Mouse (Mus musculus) MEL (cell line): ENCODE data around the gene Aym1. TPM values are rescaled to one million over a fixed set of nuclear protein-coding genes. Genes with fewer than 3 reads are reported as not detected.

Source experiments
- DNase-seq: peaks from one replicate; pipeline ENCODE4 v3.0.0; 2011; ENCODE audit warnings: low read depth, low spot score
- H3K27ac ChIP-seq: 2 replicates; pipeline ENCODE4 v1.5.1; 2012; ENCODE audit warnings: low read depth, mild to moderate bottlenecking, control low read depth, low read length, moderate library complexity; ENCODE audit not compliant: control insufficient read depth
- H3K27me3 ChIP-seq, 2 experiments: fragments of 150-350 bp in 1 of 2; sonication (generic) in 1 of 2; 2 replicates each; pipeline ENCODE4 v1.6.1; 2012; ENCODE audit warnings: low read length in 2 of 2, mild to moderate bottlenecking in 2 of 2, improper control_type of control experiment in 1 of 2, moderate library complexity in 1 of 2; ENCODE audit not compliant: insufficient read depth in 2 of 2, control insufficient read depth in 1 of 2
- H3K36me3 ChIP-seq, 2 experiments: 2 replicates each; pipeline ENCODE4 v1.6.1; 2012 to 2014; ENCODE audit warnings: low read length in 2 of 2, improper control_type of control experiment in 1 of 2, inconsistent platforms in 1 of 2, mild to moderate bottlenecking in 1 of 2; ENCODE audit not compliant: insufficient read depth in 2 of 2, control insufficient read depth in 1 of 2
- H3K4me1 ChIP-seq, 2 experiments: fragments of 150-350 bp in 1 of 2; sonication (generic) in 1 of 2; 2 replicates each; pipeline ENCODE4 v1.6.1; 2012; ENCODE audit warnings: low read length in 2 of 2, improper control_type of control experiment in 1 of 2, mild to moderate bottlenecking in 1 of 2; ENCODE audit not compliant: insufficient read depth in 2 of 2, control insufficient read depth in 1 of 2
- H3K4me3 ChIP-seq, 2 experiments: fragments of 150-350 bp in 1 of 2; sonication (generic) in 1 of 2; 2 replicates each; pipeline ENCODE4 v1.5.1; 2012; ENCODE audit warnings: low read depth in 2 of 2, low read length in 2 of 2, mild to moderate bottlenecking in 2 of 2, moderate library complexity in 2 of 2, control low read depth in 1 of 2, improper control_type of control experiment in 1 of 2; ENCODE audit not compliant: control insufficient read depth in 1 of 2, insufficient read depth in 1 of 2
- H3K79me2 ChIP-seq: 2 replicates; pipeline ENCODE4 v1.6.1; 2012; ENCODE audit warnings: mild to moderate bottlenecking, low read length, moderate library complexity; ENCODE audit not compliant: control insufficient read depth, poor library complexity, insufficient read depth
- H3K9ac ChIP-seq: 2 replicates; pipeline ENCODE4 v1.6.1; 2012; ENCODE audit warnings: low read depth, mild to moderate bottlenecking, control low read depth, low read length, moderate library complexity; ENCODE audit not compliant: control insufficient read depth, poor library complexity, severe bottlenecking
- H3K9me3 ChIP-seq: fragments of 150-350 bp; sonication (generic); replicated peaks from 2 replicates; pipeline ENCODE4 v1.6.1; 2012; ENCODE audit warnings: mild to moderate bottlenecking, low read length, improper control_type of control experiment, moderate library complexity; ENCODE audit not compliant: insufficient read depth
- BHLHE40 ChIP-seq: IDR thresholded peaks from 2 replicates; pipeline ENCODE4 v1.6.1; 2012; ENCODE audit warnings: low read depth, mild to moderate bottlenecking, inconsistent platforms, low read length, improper control_type of control experiment, borderline replicate concordance
- CHD2 ChIP-seq: IDR thresholded peaks from 2 replicates; pipeline ENCODE4 v1.6.1; 2011; ENCODE audit warnings: low read length, improper control_type of control experiment
- CTCF ChIP-seq, 3 experiments: IDR thresholded peaks in 2 of 3; conservative IDR thresholded peaks in 1 of 3; 2 replicates each; pipeline ENCODE4 v1.5.1; 2011 to 2012; ENCODE audit warnings: low read length in 3 of 3, low read depth in 2 of 3, mild to moderate bottlenecking in 2 of 3, improper control_type of control experiment in 1 of 3, inconsistent platforms in 1 of 3, mixed read lengths in 1 of 3, moderate library complexity in 1 of 3; ENCODE audit not compliant: control insufficient read depth in 1 of 3, insufficient read depth in 1 of 3, poor library complexity in 1 of 3, severe bottlenecking in 1 of 3
- ELF1 ChIP-seq: IDR thresholded peaks from 2 replicates; pipeline ENCODE4 v1.6.1; 2014; ENCODE audit warnings: low read depth, mild to moderate bottlenecking, inconsistent platforms, low read length, improper control_type of control experiment, moderate library complexity
- EP300 ChIP-seq, 2 experiments: IDR thresholded peaks; 2 replicates each; pipeline ENCODE4 v1.6.1; 2011; ENCODE audit warnings: improper control_type of control experiment in 2 of 2, low read length in 2 of 2, low read depth in 1 of 2, mild to moderate bottlenecking in 1 of 2
- ETS1 ChIP-seq: IDR thresholded peaks from 2 replicates; pipeline ENCODE4 v1.6.1; 2012; ENCODE audit warnings: low read depth, mild to moderate bottlenecking, inconsistent platforms, low read length, improper control_type of control experiment, moderate library complexity
- GABPA ChIP-seq: IDR thresholded peaks from 2 replicates; pipeline ENCODE4 v1.6.1; 2012; ENCODE audit warnings: low read depth, mild to moderate bottlenecking, inconsistent platforms, low read length, improper control_type of control experiment, moderate library complexity
- HCFC1 ChIP-seq: IDR thresholded peaks from 2 replicates; pipeline ENCODE4 v1.6.1; 2012; ENCODE audit warnings: low read depth, mild to moderate bottlenecking, inconsistent platforms, low read length, improper control_type of control experiment, moderate library complexity
- MAX ChIP-seq: IDR thresholded peaks from 2 replicates; pipeline ENCODE4 v1.6.1; 2011; ENCODE audit warnings: low read length, improper control_type of control experiment
- MXI1 ChIP-seq: IDR thresholded peaks from 2 replicates; pipeline ENCODE4 v1.6.1; 2011; ENCODE audit warnings: mild to moderate bottlenecking, low read depth, low read length, improper control_type of control experiment
- MYC ChIP-seq: IDR thresholded peaks from 2 replicates; pipeline ENCODE4 v1.6.1; 2011; ENCODE audit warnings: low read depth, mild to moderate bottlenecking, low read length, improper control_type of control experiment, moderate library complexity
- NELFE ChIP-seq: IDR thresholded peaks from 2 replicates; pipeline ENCODE4 v1.6.1; 2011; ENCODE audit warnings: low read depth, low read length, improper control_type of control experiment
- POLR2AphosphoS5 ChIP-seq: IDR thresholded peaks from 2 replicates; pipeline ENCODE4 v1.6.1; 2012; ENCODE audit warnings: low read depth, borderline replicate concordance, mild to moderate bottlenecking, inconsistent platforms, low read length, moderate library complexity, mixed read lengths
- RAD21 ChIP-seq: IDR thresholded peaks from 2 replicates; pipeline ENCODE4 v1.6.1; 2011; ENCODE audit warnings: mild to moderate bottlenecking, low read depth, low read length, improper control_type of control experiment
- RCOR1 ChIP-seq: IDR thresholded peaks from 2 replicates; pipeline ENCODE4 v1.6.1; 2012; ENCODE audit warnings: low read depth, mild to moderate bottlenecking, inconsistent platforms, low read length, improper control_type of control experiment
- SIN3A ChIP-seq: IDR thresholded peaks from 2 replicates; pipeline ENCODE4 v1.6.1; 2012; ENCODE audit warnings: low read length, improper control_type of control experiment, inconsistent platforms
- SMC3 ChIP-seq: IDR thresholded peaks from 2 replicates; pipeline ENCODE4 v1.6.1; 2011; ENCODE audit warnings: low read depth, low read length, improper control_type of control experiment
- TAL1 ChIP-seq: IDR thresholded peaks from 2 replicates; pipeline ENCODE4 v1.6.1; 2012; ENCODE audit warnings: mild to moderate bottlenecking, inconsistent platforms, low read length, moderate library complexity, mixed read lengths
- USF1 ChIP-seq: IDR thresholded peaks from 2 replicates; pipeline ENCODE4 v1.6.1; 2014; ENCODE audit warnings: low read depth, mild to moderate bottlenecking, inconsistent platforms, low read length, improper control_type of control experiment, moderate library complexity
- ZC3H11A ChIP-seq: IDR thresholded peaks from 2 replicates; pipeline ENCODE4 v1.6.1; 2012; ENCODE audit warnings: low read depth, mild to moderate bottlenecking, inconsistent platforms, low read length, improper control_type of control experiment
- ZKSCAN1 ChIP-seq: IDR thresholded peaks from 2 replicates; pipeline ENCODE4 v1.6.1; 2012; ENCODE audit warnings: low read depth, mild to moderate bottlenecking, inconsistent platforms, low read length, improper control_type of control experiment, moderate library complexity
- ZMIZ1 ChIP-seq: IDR thresholded peaks from 2 replicates; pipeline ENCODE4 v1.6.1; 2012; ENCODE audit warnings: low read depth, mild to moderate bottlenecking, inconsistent platforms, low read length, improper control_type of control experiment, moderate library complexity
- polyA plus RNA-seq, 2 experiments: library from polyadenylated mRNA; stranded (reverse) in 1 of 2; unstranded in 1 of 2; fragments of >175 nt in 1 of 2; fragments of >200 nt in 1 of 2; gene quantifications; 2 replicates each; pipeline versions ENCODE4 v1.2.1 to v1.2.4; 2012; ENCODE audit warnings: low replicate concordance in 2 of 2, low read depth in 1 of 2; ENCODE audit not compliant: insufficient read length in 2 of 2, insufficient read depth in 1 of 2, missing spikeins in 1 of 2
- total RNA-seq: library from RNA; depleted of rRNA; stranded (reverse); fragments of 300-350 nt; gene quantifications from 2 replicates; pipeline ENCODE4 v1.2.3, GENCODE M21; 2012

Gene Aym1
- total and polyA plus RNA-seq, 3 experiments, result not detected

GRCm38 (mm10) chr5:113352636-113353035 is 4.5 kb upstream of the Aym1 start:
- Histone ChIP-seq H3K9me3 (no peaks in the 10 kb centered on the region), H3K36me3 (no peaks in the 10 kb centered on the region), H3K79me2 (no peaks in the 10 kb centered on the region), H3K4me3 (no peak overlapping the region)
- TF ChIP-seq MXI1 (no peak), TAL1 (no peak), MAX (no peak), MYC (no peak), SIN3A (no peak), BHLHE40 (no peak)
- TF ChIP-seq, all 39 proteins: peak for 0
- Histone ChIP-seq H3K27me3 (no peaks in the 10 kb centered on the region), H3K9ac (no peak overlapping the region), H3K4me1 (no peaks in the 10 kb centered on the region), H3K27ac (no peak overlapping the region)
- no peak for DNase-seq

- no peaks in the 10 kb centered on the region for H3K79me2 ChIP-seq
Measured at GRCm38 (mm10) chr5:113354311-113354710, 2.8 kb upstream of the Aym1 start.

DNA sequence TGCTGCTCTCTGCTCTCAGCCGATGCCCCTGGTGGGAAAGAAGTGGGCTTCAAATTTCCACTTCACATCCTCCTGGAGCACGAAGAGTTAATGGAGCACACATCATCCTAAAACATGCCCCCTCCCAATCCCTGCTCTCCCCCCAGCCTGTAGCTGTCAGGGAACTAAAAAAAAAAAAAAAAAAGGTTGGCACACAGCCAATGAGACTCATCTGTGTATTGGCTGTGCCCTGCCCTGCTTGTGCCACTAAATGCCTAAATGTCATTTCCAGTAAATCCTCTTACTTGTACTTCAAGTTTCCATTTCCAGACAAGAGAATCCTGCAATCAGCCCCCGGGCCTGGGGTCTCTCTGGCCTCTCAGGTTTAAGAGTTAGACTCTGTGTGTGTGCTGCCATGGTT is 562 bp downstream of the Aym1 start:
- Histone ChIP-seq H3K9ac (no peak overlapping the region), H3K9me3 (no peaks in the 10 kb centered on the region), H3K79me2 (no peaks in the 10 kb centered on the region), H3K27me3 (no peaks in the 10 kb centered on the region), H3K4me3 (no peak overlapping the region), H3K4me1 (no peaks in the 10 kb centered on the region), H3K36me3 (no peaks in the 10 kb centered on the region), H3K27ac (no peak overlapping the region)
- TF ChIP-seq TAL1 (no peak), HCFC1 (no peak), MYC (no peak), POLR2AphosphoS5 (no peak), ELF1 (no peak), NELFE (no peak), ZKSCAN1 (no peak), ZC3H11A (no peak), ETS1 (no peak), EP300 (IDR thresholded peaks at IDR 0.05; ENCODE audit: low read depth in 1 of 2, low read length in 2 of 2) (no peak), CHD2 (no peak)
- no peak for DNase-seq

More at GRCm38 (mm10) chr5:113354311-113354710, 2.8 kb upstream of the Aym1 start:
- Histone ChIP-seq H3K27ac (no peak overlapping the region), H3K4me3 (no peak overlapping the region), H3K4me1 (no peaks in the 10 kb centered on the region), H3K27me3 (no peaks in the 10 kb centered on the region), H3K9ac (no peak overlapping the region), H3K36me3 (no peaks in the 10 kb centered on the region), H3K9me3 (no peaks in the 10 kb centered on the region)
- no peak for TF ChIP-seq RAD21
- no peak for TF ChIP-seq EP300 (IDR thresholded peaks at IDR 0.05; ENCODE audit: low read depth in 1 of 2, low read length in 2 of 2)
- TF ChIP-seq HCFC1, result no peak
- no peak for TF ChIP-seq RCOR1
- no peak for TF ChIP-seq TAL1
- TF ChIP-seq MYC, result no peak
- no peak for TF ChIP-seq BHLHE40
- TF ChIP-seq ZMIZ1, result no peak
- TF ChIP-seq NELFE, result no peak
- no peak for TF ChIP-seq GABPA
- TF ChIP-seq SMC3, result no peak
- no peak for TF ChIP-seq ETS1
- TF ChIP-seq CTCF (IDR thresholded peaks at IDR 0.05 in 2 of 3, conservative IDR thresholded peaks at IDR 0.05 in 1 of 3; ENCODE audit: control insufficient read depth in 1 of 3, insufficient read depth in 1 of 3, low read depth in 2 of 3, low read length in 3 of 3, poor library complexity in 1 of 3, severe bottlenecking in 1 of 3), result no peak
- TF ChIP-seq USF1, result no peak
- no peak for DNase-seq
